Mouse (Mus musculus) heart, embryonic 14.5 days (tissue): ENCODE data around the gene Epdr1. TPM values are rescaled to one million over a fixed set of nuclear protein-coding genes. Genes with fewer than 3 reads are reported as not detected.
A peak's percentile ranks its signal among the peaks of the same experiment; 100 is the strongest.

Experiments
- ATAC-seq: fragments of 200-750 bp; cut with Nextera tagmentation; 2 replicates; pipeline ENCODE4 v1.8.0; 2017; ENCODE audit warnings: low read depth, moderate TSS enrichment; ENCODE audit not compliant: insufficient number of reproducible peaks, insufficient read depth, low FRiP score
- H3K27ac ChIP-seq, 2 experiments: fragments of 200-500 bp in 1 of 2; fragments of 300-500 bp in 1 of 2; sonication (generic) in 1 of 2; replicated peaks in 1 of 2; 2 replicates each; pipeline ENCODE4 v1.5.1; 2012 to 2014; ENCODE audit warnings: low read depth in 2 of 2, low read length in 2 of 2, control low read depth in 1 of 2, mild to moderate bottlenecking in 1 of 2, mixed read lengths in 1 of 2; ENCODE audit not compliant: control insufficient read depth in 1 of 2, insufficient read depth in 1 of 2
- H3K27me3 ChIP-seq: fragments of 300-500 bp; sonication (generic); 2 replicates; pipeline ENCODE4 v1.6.1; 2014; ENCODE audit warnings: mild to moderate bottlenecking, low read length, control low read depth; ENCODE audit not compliant: control insufficient read depth, insufficient read depth
- H3K36me3 ChIP-seq: fragments of 300-500 bp; sonication (generic); 2 replicates; pipeline ENCODE4 v1.6.1; 2014; ENCODE audit warnings: mild to moderate bottlenecking, control low read depth, low read length, mixed read lengths; ENCODE audit not compliant: control insufficient read depth, insufficient read depth
- H3K4me1 ChIP-seq, 2 experiments: fragments of 200-500 bp in 1 of 2; fragments of 300-500 bp in 1 of 2; sonication (generic) in 1 of 2; 2 replicates each; pipeline ENCODE4 v1.6.1; 2012 to 2014; ENCODE audit warnings: low read length in 2 of 2, control low read depth in 1 of 2, mixed read lengths in 1 of 2; ENCODE audit not compliant: control insufficient read depth in 2 of 2, insufficient read depth in 2 of 2
- H3K4me2 ChIP-seq: fragments of 300-500 bp; sonication (generic); 2 replicates; pipeline ENCODE4 v1.6.1; 2014; ENCODE audit warnings: mild to moderate bottlenecking, low read length
- H3K4me3 ChIP-seq, 2 experiments: fragments of 200-500 bp in 1 of 2; fragments of 300-500 bp in 1 of 2; sonication (generic) in 1 of 2; 2 replicates each; pipeline ENCODE4 v1.5.1; 2012 to 2014; ENCODE audit warnings: low read length in 2 of 2, mild to moderate bottlenecking in 2 of 2, control low read depth in 1 of 2, low read depth in 1 of 2, moderate library complexity in 1 of 2; ENCODE audit not compliant: control insufficient read depth in 1 of 2, insufficient read depth in 1 of 2
- H3K9ac ChIP-seq: fragments of 300-500 bp; sonication (generic); 2 replicates; pipeline ENCODE4 v1.6.1; 2014; ENCODE audit warnings: mild to moderate bottlenecking, low read length
- H3K9me3 ChIP-seq: fragments of 300-500 bp; sonication (generic); 2 replicates; pipeline ENCODE4 v1.6.1; 2016; ENCODE audit warnings: low read length, control low read depth; ENCODE audit not compliant: control insufficient read depth
- WGBS: fragments of 180-500 bp; shearing (Covaris S2); extraction: QIAGEN DNeasy Blood & Tissue Kit; methylation state at CpG from one replicate; pipeline ENCODE4 v1.1.7; 2014; 5-methylcytosine and 5-hydroxymethylcytosine counted together
- polyA plus RNA-seq: library from polyadenylated mRNA; unstranded; fragments of >200 nt; fragmentation: Nextera tagmentation; extraction: Ambion mirVana; gene quantifications from 2 replicates; pipeline ENCODE4 v1.2.1, GENCODE M21; 2014

Gene Epdr1
- polyA plus RNA-seq: 35.5 and 35.9 TPM in 2 replicates

DNA sequence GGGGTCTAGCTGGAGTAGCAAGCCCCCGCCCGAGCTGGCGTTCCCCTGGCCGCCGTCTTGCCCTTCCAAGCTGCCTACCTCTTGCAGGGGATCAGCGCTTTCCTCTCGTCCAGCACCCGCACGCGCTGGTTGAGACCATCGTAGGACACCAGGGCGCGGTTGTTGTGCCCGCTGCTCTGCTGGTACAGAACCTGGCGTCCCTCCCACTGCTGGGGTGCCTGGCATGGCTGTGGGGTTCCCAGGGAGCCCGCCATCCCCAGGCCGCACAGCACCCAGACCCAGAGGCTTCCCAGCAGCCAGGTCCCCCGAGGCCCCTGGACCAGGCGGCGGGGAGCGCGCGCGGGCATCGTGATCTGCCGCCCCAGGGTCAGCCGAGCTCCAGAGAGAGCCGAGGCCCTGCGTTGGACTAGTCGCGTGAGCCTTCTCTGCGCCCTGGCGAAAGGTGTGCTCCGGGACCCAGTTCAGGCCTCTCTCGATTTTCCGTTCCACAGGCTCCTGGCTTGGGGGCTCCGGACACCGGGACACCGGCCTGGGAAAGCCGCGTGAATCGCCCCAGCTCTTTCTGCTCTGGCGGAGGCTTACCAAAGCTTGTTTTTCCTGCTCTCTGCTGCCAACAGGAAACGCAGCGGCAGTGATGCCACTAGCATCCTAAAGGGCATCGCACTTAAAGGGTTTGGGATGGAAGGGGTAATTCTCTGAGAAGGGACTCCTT is at the start of gene Epdr1:
Epdr1 (minus strand) TSS at position 712 of the 712 bp plus-strand sequence.
- Histone ChIP-seq H3K27ac (peak within 1 kb of the TSS; percentile 66 to 83), H3K4me3 (peak within 1 kb of the TSS; percentile 57 to 86), H3K4me1 (peaks cover 2 to 15% of the 10 kb centered on the region in 2 experiments; a peak in 3 of 4 replicates), H3K36me3 (no peaks in the 10 kb centered on the region), H3K9ac (peak within 1 kb of the TSS; percentile 84), H3K9me3 (no peaks in the 10 kb centered on the region), H3K27me3 (peaks cover 11% of the 10 kb centered on the region), H3K4me2 (peak within 1 kb of the TSS; percentile 95)
- peak; percentile 71 for ATAC-seq
- under 1% methylated on average over 45 of the region's 46 CpGs for WGBS

DNA sequence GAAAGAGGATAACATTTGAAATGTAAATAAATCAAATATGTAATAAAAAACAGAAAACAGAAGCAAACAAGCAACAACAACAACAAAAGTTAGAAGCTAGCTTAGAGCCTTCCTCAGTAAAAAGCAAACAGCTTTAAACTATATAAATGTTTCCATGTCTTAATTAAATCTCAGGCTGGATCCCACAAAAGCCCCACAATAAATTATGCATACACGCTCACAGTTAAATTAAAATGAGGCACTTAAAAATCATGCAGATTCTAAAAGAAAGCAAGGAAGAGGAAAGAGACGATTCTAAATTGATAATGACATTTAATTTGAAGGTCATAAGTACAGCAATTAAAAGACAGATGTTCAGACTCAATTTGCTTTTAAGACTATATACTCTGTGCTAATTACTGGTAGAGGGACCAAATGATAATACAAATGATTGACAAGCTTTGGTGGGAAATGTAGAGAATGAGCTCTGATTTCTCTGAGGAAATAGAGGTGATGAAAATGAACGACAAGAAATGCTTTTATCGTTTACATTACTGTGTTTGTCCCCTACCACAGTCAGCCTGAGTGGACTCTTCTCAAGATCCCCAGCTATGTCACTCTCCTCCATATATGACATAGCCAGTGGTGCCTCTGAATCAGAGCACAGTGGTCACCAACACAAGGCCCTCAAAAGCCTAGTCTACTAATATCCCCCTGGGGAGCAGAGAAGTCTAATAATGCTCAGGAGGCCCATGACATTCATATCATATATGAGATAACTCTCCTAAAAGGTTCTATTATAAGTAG is 48.8 kb upstream of the Epdr1 start:
- Histone ChIP-seq H3K4me2 (no peak overlapping the region), H3K4me3 (no peak overlapping the region), H3K27me3 (no peaks in the 10 kb centered on the region), H3K27ac (no peak overlapping the region), H3K36me3 (no peaks in the 10 kb centered on the region), H3K9me3 (no peaks in the 10 kb centered on the region), H3K9ac (no peak overlapping the region), H3K4me1 (no peaks in the 10 kb centered on the region)
- 80% methylated on average over 4 of the region's 4 CpGs for WGBS
- no peak for ATAC-seq

DNA sequence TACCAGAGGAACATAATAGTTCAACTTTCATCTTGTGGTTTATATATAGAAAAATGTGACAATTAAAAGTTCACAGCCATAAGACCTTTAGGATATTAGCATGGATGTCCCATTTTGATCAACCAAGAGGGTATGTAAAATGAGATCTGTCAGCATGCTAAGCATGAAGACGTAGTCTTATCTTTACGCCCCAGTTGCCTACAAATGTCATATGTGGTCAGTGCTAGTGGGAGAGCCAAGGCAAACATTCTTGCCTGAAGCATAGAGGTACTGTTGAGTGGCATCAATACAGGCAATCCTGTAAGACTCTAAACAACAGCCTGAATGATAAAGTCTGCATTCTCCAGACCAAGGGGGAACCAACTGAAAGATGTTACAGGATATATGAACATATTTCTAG is 32.7 kb upstream of the Epdr1 start:
- H3K27me3 ChIP-seq: no peaks in the 10 kb centered on the region
- H3K9ac ChIP-seq: no peak overlapping the region
- no peak overlapping the region for H3K4me3 ChIP-seq
- no peak overlapping the region for H3K27ac ChIP-seq
- H3K9me3 ChIP-seq: no peaks in the 10 kb centered on the region
- no peaks in the 10 kb centered on the region for H3K36me3 ChIP-seq
- ATAC-seq: no peak
- 0 out of 4 replicates have a peak, but pooled peaks cover 0 to 2% of the 10 kb centered on the region in 2 experiments for H3K4me1 ChIP-seq
- H3K4me2 ChIP-seq: no peak overlapping the region
- 76% methylated on average over 2 of the region's 2 CpGs for WGBS

DNA sequence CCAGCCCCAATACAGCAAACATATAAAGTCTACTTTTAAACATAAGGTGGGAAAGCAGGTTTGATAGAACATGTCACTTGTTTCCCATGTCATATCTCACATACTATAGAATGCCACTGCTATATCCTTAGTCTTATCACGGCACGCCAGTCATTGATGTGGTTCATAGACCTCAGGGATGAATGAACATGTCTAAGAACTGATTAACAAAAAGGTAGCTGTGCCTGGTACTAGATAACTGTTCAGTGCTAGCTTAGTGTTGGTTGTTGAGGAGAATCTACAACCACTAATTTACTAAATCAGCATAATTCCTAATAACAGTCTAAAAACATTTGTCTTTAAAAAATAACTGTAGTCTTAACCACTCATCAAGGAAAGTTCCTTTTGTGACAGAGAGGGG is 30.1 kb upstream of the Epdr1 start:
- Histone ChIP-seq H3K27me3 (no peaks in the 10 kb centered on the region), H3K4me2 (no peak overlapping the region), H3K9ac (no peak overlapping the region), H3K4me1 (0 out of 4 replicates have a peak, but pooled peaks cover 0 to 2% of the 10 kb centered on the region in 2 experiments), H3K27ac (no peak overlapping the region), H3K4me3 (no peak overlapping the region), H3K36me3 (no peaks in the 10 kb centered on the region), H3K9me3 (no peaks in the 10 kb centered on the region)
- no peak for ATAC-seq
- 91% methylated on average over 2 of the region's 2 CpGs for WGBS

DNA sequence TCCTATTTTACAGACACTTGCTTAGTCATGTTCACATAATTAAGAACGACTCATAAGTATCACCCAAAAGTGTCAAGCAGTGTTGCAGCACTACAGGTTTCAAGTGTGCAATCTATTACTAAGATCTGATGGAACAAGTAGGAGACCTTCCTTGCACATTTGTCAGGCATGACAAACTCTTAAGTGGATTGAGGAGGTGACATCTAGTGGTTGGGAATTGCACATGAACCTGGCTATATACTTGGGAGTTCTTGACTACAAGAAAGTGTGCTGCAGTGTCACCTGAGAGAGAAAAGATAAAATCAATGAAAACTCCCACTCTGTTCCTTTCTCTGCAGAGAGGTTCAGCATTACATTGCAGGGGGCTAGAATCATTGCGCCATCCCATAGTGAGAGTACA is 24.5 kb upstream of the Epdr1 start:
- Histone ChIP-seq H3K9me3 (no peaks in the 10 kb centered on the region), H3K27ac (no peak overlapping the region), H3K9ac (no peak overlapping the region), H3K4me3 (no peak overlapping the region), H3K27me3 (no peaks in the 10 kb centered on the region), H3K36me3 (no peaks in the 10 kb centered on the region), H3K4me1 (no peaks in the 10 kb centered on the region), H3K4me2 (no peak overlapping the region)
- ATAC-seq: no peak
- 63% methylated on average over 2 of the region's 2 CpGs for WGBS

DNA sequence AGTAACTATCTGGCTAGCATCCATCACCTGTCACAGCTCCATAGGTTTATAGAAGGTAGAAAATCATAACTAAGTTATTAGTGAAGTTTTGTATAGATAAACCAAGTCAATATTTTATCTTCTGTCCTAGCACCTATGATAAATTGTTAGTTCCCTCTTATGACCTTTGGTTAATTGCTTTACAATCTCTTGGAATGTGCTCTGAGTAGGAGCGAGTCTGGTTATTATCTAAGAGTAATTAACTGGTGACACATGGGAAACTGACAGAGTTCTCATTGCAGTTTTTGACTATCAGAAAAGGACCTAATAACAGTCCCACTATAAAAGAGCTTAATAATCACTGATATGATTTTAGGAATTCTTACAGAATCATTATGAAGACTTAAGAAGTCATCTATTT is 23.8 kb upstream of the Epdr1 start:
- no peaks in the 10 kb centered on the region for H3K36me3 ChIP-seq
- no peaks in the 10 kb centered on the region for H3K4me1 ChIP-seq
- H3K9ac ChIP-seq: no peak overlapping the region
- no peak for ATAC-seq
- no peaks in the 10 kb centered on the region for H3K9me3 ChIP-seq
- H3K4me2 ChIP-seq: no peak overlapping the region
- no peak overlapping the region for H3K4me3 ChIP-seq
- 53% methylated on average over 1 of the region's 1 CpGs for WGBS
- H3K27ac ChIP-seq: no peak overlapping the region
- no peaks in the 10 kb centered on the region for H3K27me3 ChIP-seq

DNA sequence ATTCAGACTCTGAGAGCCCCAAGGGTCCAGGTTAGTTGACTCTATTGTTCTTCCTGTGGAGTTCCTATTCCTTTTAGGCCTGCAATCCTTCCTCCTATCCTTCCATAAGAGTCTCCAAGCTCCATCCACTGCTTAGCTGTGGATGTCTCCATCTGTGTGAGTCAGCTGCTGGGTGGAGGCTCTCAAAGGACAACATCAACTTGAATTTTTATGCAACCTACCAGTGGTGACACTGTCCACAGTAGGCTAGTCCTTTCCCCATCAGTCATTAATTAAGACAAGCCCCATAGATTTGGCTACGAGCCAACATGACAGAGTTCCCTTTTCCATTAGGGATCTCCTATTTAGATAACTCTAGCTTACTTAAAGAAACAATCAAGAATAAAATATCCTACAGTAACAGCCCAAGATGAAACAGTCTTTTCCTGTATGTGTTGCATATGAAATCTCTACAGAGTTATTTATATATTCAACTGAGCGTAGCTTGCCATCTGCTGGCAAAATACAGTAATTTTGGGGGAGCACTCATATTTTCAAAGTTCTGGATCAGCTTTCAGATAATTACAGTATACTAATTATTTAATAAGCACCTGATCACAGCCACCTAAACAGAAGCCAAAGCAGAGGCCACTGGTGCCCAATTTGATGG is 20.6 kb upstream of the Epdr1 start:
- 70% methylated on average over 2 of the region's 2 CpGs for WGBS
- Histone ChIP-seq H3K36me3 (no peaks in the 10 kb centered on the region), H3K27ac (no peak overlapping the region)

More for the DNA sequence above, 20.6 kb upstream of the Epdr1 start:
- no peak overlapping the region for H3K9ac ChIP-seq
- H3K9me3 ChIP-seq: no peaks in the 10 kb centered on the region
- no peak overlapping the region for H3K4me3 ChIP-seq
- H3K27me3 ChIP-seq: no peaks in the 10 kb centered on the region
- H3K4me1 ChIP-seq: no peaks in the 10 kb centered on the region
- no peak for ATAC-seq
- H3K4me2 ChIP-seq: no peak overlapping the region
